Mouse (Mus musculus) lung, postnatal 0 days (tissue): ENCODE measurements at regions not wholly inside any gene's neighbourhood (a gene's known extent, or its start where the extent isn't known, plus 50 kb on each side); places are given as distances from the start of the nearest gene placed in this dataset.

Experiments
- CTCF ChIP-seq: IDR thresholded peaks from 2 replicates; pipeline ENCODE4 v1.5.1; 2016; ENCODE audit warnings: antibody characterized with exemption, mild to moderate bottlenecking
- EP300 ChIP-seq: IDR thresholded peaks from 2 replicates; pipeline ENCODE4 v1.6.1; 2016; ENCODE audit warnings: antibody characterized with exemption, mild to moderate bottlenecking, control low read depth

- no peak for TF ChIP-seq EP300
- no peak for TF ChIP-seq CTCF
Measured at GRCm38 (mm10) chr15:62349981-62350380, 1427.2 kb upstream of the A1bg start.
